Mouse (Mus musculus): Measurements from ENCODE around the gene Sulf2. TPM values are rescaled to one million over a fixed set of nuclear protein-coding genes. Genes with fewer than 3 reads are reported as not detected.

Sulf2 gene
- polyA plus RNA-seq, 1 experiment = 18.6 TPM

DNA sequence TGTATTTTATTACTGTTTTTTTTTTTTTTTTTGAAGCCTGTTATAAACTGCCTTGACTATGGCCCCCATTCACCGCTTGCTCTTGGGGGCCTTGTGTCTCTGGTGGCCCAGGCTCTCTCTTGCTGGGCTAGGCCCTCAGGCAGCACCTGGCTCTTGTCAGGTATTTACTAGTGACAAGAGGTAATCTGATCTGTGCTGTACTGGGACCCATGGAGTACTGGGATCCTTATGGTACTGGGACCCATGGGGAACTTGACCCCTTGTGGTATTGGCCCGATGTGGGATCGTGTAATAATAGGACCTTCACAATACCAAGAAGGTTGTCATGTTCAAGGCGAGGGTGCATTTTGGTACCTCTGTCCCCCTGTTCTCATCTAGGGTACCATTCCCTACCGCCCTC lies 4.9 kb downstream of the Sulf2 start:
- TF ChIP-seq CTCF (conservative IDR thresholded peaks at IDR 0.05; ENCODE audit: insufficient read depth, insufficient read length, low read depth, low read length) = no peak
- DNase-seq = no peak
- H3K4me3 ChIP-seq (ENCODE audit: insufficient read depth, low read depth, low read length) = no peak overlapping the region
- H3K27ac ChIP-seq (ENCODE audit: insufficient read depth, low read depth, low read length) = no peak overlapping the region
- H3K36me3 ChIP-seq (ENCODE audit: control insufficient read depth, insufficient read depth, low read length) = no peaks in the 10 kb centered on the region
- peaks cover 10% of the 10 kb centered on the region for H3K4me1 ChIP-seq (ENCODE audit: control insufficient read depth, insufficient read depth, low read length)
- no peaks in the 10 kb centered on the region for H3K27me3 ChIP-seq (replicated peaks; ENCODE audit: control insufficient read depth, insufficient read depth, low read length)
- 95% methylated on average over 5 of the region's 5 CpGs for WGBS

DNA sequence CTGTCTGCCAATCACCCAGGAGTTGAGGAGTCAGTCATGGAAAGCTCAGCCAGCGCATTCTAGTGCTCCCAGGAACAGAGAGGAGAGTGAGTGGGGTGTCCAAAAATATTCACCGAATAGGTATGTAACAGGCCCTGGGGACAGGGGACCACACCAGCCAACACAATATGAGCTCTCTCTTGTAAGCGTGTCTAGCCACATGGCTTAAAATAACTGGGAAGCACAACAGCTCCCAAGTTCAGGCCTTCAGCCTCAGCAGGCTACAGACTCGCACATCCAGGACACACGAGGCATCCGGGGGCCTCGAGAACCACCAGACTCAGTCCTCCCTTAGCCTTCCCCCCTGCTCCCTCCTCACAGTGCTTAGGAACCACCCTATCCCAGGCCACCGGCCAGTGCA lies 6.0 kb downstream of the Sulf2 start:
- DNase-seq = no peak
- Histone ChIP-seq H3K27me3 (replicated peaks; ENCODE audit: control insufficient read depth, insufficient read depth, low read length) (no peaks in the 10 kb centered on the region), H3K27ac (ENCODE audit: insufficient read depth, low read depth, low read length) (no peak overlapping the region), H3K4me1 (ENCODE audit: control insufficient read depth, insufficient read depth, low read length) (peaks cover 11% of the 10 kb centered on the region), H3K36me3 (ENCODE audit: control insufficient read depth, insufficient read depth, low read length) (no peaks in the 10 kb centered on the region), H3K4me3 (ENCODE audit: insufficient read depth, low read depth, low read length) (no peak overlapping the region)
- TF ChIP-seq CTCF (conservative IDR thresholded peaks at IDR 0.05; ENCODE audit: insufficient read depth, insufficient read length, low read depth, low read length) = no peak
- no peak for TF ChIP-seq POLR2A (IDR thresholded peaks at IDR 0.05; ENCODE audit: low read depth, low read length)
- WGBS = 91% methylated on average over 8 of the region's 8 CpGs

DNA sequence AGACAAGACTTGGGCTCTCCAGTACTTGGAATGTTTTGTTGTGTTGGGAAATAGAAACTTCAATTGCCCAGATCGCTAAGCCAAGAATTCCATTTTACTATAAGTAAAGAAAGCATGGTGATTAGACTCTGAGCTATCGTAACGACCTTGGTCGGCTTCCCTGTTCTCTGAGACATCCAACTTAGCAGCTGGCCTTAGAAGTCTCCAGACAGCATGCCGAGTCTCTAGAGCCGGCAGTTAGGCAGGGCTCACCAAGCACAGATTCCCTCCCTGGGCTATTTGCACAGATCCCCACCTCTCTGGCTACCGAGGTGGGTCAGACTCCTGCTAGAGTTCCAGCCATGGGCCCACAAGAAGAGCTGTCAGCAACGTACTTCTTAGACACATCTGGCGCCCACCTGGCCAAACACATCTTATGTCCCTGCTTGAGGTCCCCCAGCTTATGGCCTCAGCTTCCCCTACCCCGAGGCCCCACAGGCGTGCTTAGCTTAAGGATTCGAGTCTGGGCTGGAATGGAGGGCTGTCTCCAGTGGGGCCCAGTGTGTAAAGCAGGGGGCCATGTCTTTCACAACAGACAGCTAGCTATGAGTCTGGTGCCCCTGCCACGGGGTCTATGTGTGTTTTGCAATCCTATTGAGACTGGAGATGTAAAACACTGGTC lies 6.7 kb downstream of the Sulf2 start:
- TF ChIP-seq POLR2A (IDR thresholded peaks at IDR 0.05; ENCODE audit: low read depth, low read length) (no peak), CTCF (conservative IDR thresholded peaks at IDR 0.05; ENCODE audit: insufficient read depth, insufficient read length, low read depth, low read length) (no peak)
- no peaks in the 10 kb centered on the region for H3K36me3 ChIP-seq (ENCODE audit: control insufficient read depth, insufficient read depth, low read length)
- DNase-seq = no peak
- peaks cover 12% of the 10 kb centered on the region for H3K4me1 ChIP-seq (ENCODE audit: control insufficient read depth, insufficient read depth, low read length)
- no peak overlapping the region for H3K4me3 ChIP-seq (ENCODE audit: insufficient read depth, low read depth, low read length)
- H3K27ac ChIP-seq (ENCODE audit: insufficient read depth, low read depth, low read length) = no peak overlapping the region
- no peaks in the 10 kb centered on the region for H3K27me3 ChIP-seq (replicated peaks; ENCODE audit: control insufficient read depth, insufficient read depth, low read length)
- WGBS = 66% methylated on average over 13 of the region's 13 CpGs

DNA sequence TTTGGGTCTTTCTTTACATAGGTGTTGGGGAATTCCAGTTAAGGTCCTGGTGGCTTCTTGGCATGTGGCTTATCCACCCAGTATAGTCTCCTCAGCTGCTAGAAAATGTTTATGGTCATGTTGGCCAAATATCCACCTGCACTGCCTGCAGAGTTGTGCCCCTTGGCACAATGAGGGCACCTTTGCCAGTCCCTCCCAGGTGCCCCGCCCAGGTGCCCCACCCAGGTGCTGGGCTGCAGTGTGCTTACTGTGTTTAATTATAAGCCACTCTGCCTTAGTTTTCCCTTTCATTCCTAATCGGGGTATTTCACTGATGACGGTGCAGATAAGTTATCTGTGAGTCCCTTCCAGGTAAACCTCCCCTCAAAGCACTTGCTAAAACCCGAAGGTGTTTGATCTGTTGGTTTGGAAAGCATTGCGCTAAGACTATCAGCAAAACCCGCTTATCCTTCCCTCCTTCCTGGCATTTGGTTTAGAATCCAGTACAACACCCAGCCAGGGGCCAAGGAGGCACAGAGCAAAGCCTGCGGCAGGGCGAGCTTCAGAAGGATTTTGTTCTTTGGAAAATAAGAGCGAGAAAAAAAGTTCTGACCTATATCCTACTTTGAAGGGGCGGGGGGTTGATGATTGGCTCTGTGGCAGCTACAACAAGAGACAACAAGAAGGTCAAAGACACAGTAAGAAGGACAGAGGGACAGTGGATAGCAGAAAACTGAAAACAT lies 7.4 kb downstream of the Sulf2 start:
- no peaks in the 10 kb centered on the region for H3K36me3 ChIP-seq (ENCODE audit: control insufficient read depth, insufficient read depth, low read length)
- no peak for DNase-seq
- H3K4me3 ChIP-seq (ENCODE audit: insufficient read depth, low read depth, low read length) = no peak overlapping the region
- no peak overlapping the region for H3K27ac ChIP-seq (ENCODE audit: insufficient read depth, low read depth, low read length)
- no peaks in the 10 kb centered on the region for H3K27me3 ChIP-seq (replicated peaks; ENCODE audit: control insufficient read depth, insufficient read depth, low read length)
- 86% methylated on average over 10 of the region's 10 CpGs for WGBS
- TF ChIP-seq CTCF (conservative IDR thresholded peaks at IDR 0.05; ENCODE audit: insufficient read depth, insufficient read length, low read depth, low read length) (no peak), POLR2A (IDR thresholded peaks at IDR 0.05; ENCODE audit: low read depth, low read length) (no peak)
- peaks cover 17% of the 10 kb centered on the region for H3K4me1 ChIP-seq (ENCODE audit: control insufficient read depth, insufficient read depth, low read length)

DNA sequence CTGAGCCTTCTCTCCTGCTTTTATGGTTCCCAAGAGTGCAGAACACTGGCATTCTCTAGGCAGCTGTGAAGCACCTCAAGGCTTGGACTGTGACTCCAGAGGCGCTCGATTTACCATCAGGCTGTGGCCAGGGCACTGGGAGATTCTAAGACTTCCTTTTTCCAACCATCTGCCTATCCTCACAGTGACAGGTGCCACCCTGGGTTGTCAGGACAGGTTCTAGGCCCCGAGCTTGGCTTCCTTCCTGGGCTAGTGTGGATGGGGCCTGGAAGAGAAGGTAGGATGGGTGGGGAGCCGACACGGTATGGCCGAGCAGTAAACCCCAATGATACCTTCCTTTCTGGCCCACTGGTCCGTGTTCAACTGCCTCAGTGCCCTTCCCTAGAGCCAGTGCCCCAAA lies 9.0 kb downstream of the Sulf2 start:
- no peak overlapping the region for H3K4me3 ChIP-seq (ENCODE audit: insufficient read depth, low read depth, low read length)
- no peak overlapping the region for H3K27ac ChIP-seq (ENCODE audit: insufficient read depth, low read depth, low read length)
- TF ChIP-seq POLR2A (IDR thresholded peaks at IDR 0.05; ENCODE audit: low read depth, low read length) (no peak), CTCF (conservative IDR thresholded peaks at IDR 0.05; ENCODE audit: insufficient read depth, insufficient read length, low read depth, low read length) (no peak)
- H3K4me1 ChIP-seq (ENCODE audit: control insufficient read depth, insufficient read depth, low read length) = peaks cover 31% of the 10 kb centered on the region
- no peak for DNase-seq
- 71% methylated on average over 7 of the region's 7 CpGs for WGBS
- H3K27me3 ChIP-seq (replicated peaks; ENCODE audit: control insufficient read depth, insufficient read depth, low read length) = no peaks in the 10 kb centered on the region
- H3K36me3 ChIP-seq (ENCODE audit: control insufficient read depth, insufficient read depth, low read length) = no peaks in the 10 kb centered on the region

DNA sequence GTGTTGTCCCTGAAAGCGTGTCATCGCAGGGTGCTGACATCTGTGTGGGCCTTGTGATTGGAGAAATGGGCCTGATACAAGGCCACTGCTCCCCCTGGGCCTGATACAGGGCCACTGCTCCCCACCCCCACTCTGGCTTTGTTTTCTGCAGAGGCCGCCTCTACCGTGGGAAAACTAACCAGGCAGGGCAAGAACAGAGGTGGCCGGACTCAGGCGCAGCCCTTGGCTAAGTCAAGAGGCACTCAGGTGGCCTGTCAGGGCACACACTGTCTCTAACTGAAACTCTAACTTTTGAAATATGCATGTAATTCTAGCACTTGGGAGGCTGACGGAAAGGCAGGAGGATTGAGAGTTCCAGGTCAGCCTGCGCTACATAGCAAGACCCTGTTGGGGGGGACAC lies 10.4 kb downstream of the Sulf2 start:
- H3K4me1 ChIP-seq (ENCODE audit: control insufficient read depth, insufficient read depth, low read length) = peaks cover 34% of the 10 kb centered on the region
- DNase-seq = no peak

DNA sequence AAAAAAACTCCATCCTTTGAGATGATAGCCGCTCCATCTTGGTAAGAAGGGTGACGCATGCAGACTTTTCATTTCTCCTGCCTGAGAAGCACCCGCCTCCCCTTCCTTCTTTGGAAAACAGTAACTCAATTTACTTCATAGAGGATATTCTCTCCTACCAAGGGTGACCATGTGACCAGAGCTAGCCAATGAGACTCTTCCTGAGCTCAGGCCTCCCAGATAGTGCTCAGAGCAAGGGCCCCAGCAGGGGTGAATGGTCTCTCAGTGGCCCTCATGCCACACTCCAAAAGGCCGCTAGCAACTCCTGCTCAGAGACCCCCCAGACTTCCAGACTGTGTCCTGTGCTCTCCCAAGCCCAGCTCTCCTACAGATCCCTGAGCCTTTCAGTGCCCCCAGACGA lies 11.6 kb downstream of the Sulf2 start:
- WGBS = 75% methylated on average over 5 of the region's 5 CpGs
- Histone ChIP-seq H3K27me3 (replicated peaks; ENCODE audit: control insufficient read depth, insufficient read depth, low read length) (no peaks in the 10 kb centered on the region), H3K4me3 (ENCODE audit: insufficient read depth, low read depth, low read length) (no peak overlapping the region), H3K27ac (ENCODE audit: insufficient read depth, low read depth, low read length) (no peak overlapping the region), H3K4me1 (ENCODE audit: control insufficient read depth, insufficient read depth, low read length) (peaks cover 34% of the 10 kb centered on the region), H3K36me3 (ENCODE audit: control insufficient read depth, insufficient read depth, low read length) (no peaks in the 10 kb centered on the region)
- DNase-seq = peak; percentile 60
- TF ChIP-seq CTCF (conservative IDR thresholded peaks at IDR 0.05; ENCODE audit: insufficient read depth, insufficient read length, low read depth, low read length) (no peak), POLR2A (IDR thresholded peaks at IDR 0.05; ENCODE audit: low read depth, low read length) (no peak)

More for the DNA sequence above, 10.4 kb downstream of the Sulf2 start:
- no peak overlapping the region for H3K4me3 ChIP-seq (ENCODE audit: insufficient read depth, low read depth, low read length)
- 80% methylated on average over 8 of the region's 8 CpGs for WGBS
- no peaks in the 10 kb centered on the region for H3K27me3 ChIP-seq (replicated peaks; ENCODE audit: control insufficient read depth, insufficient read depth, low read length)
- TF ChIP-seq POLR2A (IDR thresholded peaks at IDR 0.05; ENCODE audit: low read depth, low read length) (no peak), CTCF (conservative IDR thresholded peaks at IDR 0.05; ENCODE audit: insufficient read depth, insufficient read length, low read depth, low read length) (no peak)
- H3K27ac ChIP-seq (ENCODE audit: insufficient read depth, low read depth, low read length) = no peak overlapping the region
- no peaks in the 10 kb centered on the region for H3K36me3 ChIP-seq (ENCODE audit: control insufficient read depth, insufficient read depth, low read length)
